Mouse (Mus musculus): ENCODE measurements around the gene Lrr1. TPM values are rescaled to one million over a fixed set of nuclear protein-coding genes. Genes with fewer than 3 reads are reported as not detected.
A peak's percentile ranks its signal among the peaks of the same experiment; 100 is the strongest.
"Not testable (repeated sequence)": the region's sequence is repeated elsewhere in the genome, so short reads cannot be mapped to it uniquely, and the experiment has no call there.

The Lrr1 gene
- polyA plus RNA-seq, 1 experiment from 2014 or later: 4.7 TPM

DNA sequence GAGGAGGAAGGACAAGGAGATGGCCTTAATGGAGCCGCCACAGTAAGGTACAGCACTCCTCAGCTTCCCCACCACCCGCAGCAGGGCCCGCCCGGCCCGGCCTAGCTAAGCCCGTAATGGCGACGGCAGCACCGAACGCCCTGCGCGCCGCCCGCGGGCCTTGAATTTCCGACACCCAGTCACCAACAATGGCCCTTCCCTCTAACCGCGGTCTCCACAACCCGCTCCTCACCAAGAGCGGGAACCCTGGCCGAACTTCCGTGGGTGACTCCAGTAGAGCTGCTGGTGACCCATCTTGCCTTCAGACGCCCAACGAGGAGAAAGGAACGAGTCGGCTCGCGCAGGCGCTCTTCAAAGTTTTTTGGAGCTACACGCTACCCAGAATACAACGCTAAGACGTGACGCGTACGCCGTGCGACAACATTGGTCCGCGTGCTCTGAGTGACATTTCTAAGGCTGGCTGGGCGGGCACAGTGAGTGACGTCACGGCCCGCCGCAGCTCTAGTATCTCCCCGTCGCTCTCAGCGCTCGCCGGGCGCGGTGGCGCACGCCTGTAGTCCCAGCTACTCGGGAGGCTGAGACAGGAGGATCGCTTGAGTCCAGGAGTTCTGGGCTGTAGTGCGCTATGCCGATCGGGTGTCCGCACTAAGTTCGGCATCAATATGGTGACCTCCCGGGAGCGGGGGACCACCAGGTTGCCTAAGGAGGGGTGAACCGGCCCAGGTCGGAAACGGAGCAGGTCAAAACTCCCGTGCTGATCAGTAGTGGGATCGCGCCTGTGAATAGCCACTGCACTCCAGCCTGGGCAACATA is 9.6 kb upstream of the Lrr1 start, which contains the start of gene Rps29:
Rps29 (minus strand) TSS at position 422 of the 813 bp plus-strand sequence.
- H3K27ac ChIP-seq (ENCODE audit: low read depth, low read length): peak within 1 kb of the TSS; percentile 89
- peak; percentile 99 for ATAC-seq
- peaks cover 14% of the 10 kb centered on the region for H3K36me3 ChIP-seq (ENCODE audit: control insufficient read depth, insufficient read depth, low read length)
- H3K9me3 ChIP-seq (ENCODE audit: control insufficient read depth, low read length); H3K27me3 ChIP-seq (replicated peaks; ENCODE audit: control insufficient read depth, insufficient read depth, low read length); H3K4me1 ChIP-seq (ENCODE audit: control insufficient read depth, insufficient read depth, low read depth, low read length): not testable (repeated sequence)
- WGBS: 0% methylated on average over 55 of the region's 68 CpGs
- peak within 1 kb of the TSS; percentile 68 for H3K4me3 ChIP-seq (ENCODE audit: low read length)
- peak within 1 kb of the TSS; percentile 71 for H3K4me2 ChIP-seq (ENCODE audit: low read length)
- peak within 1 kb of the TSS; percentile 87 for H3K9ac ChIP-seq (ENCODE audit: low read depth, low read length)

DNA sequence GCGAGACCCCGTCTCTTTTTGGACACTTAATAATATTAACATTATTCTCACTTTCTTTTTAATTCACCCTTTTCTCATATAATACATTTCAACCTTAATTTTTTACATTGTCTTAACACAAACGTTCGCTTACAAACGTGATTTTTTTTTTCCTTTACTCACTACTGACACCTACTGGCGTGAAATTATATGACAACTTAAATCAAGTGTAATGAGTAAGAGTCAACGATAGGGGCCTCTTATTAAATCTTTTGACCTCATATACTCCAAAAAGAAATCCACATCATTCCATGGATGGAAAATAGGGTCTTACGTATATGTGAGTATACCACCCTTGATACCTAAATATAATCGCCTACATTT is 9.1 kb upstream of the Lrr1 start:
- no peaks in the 10 kb centered on the region for H3K9me3 ChIP-seq (ENCODE audit: control insufficient read depth, low read length)
- peak overlapping the region; percentile 42 for H3K4me2 ChIP-seq (ENCODE audit: low read length)
- no peak for ATAC-seq
- no peaks in the 10 kb centered on the region for H3K27me3 ChIP-seq (replicated peaks; ENCODE audit: control insufficient read depth, insufficient read depth, low read length)
- H3K4me3 ChIP-seq (ENCODE audit: low read length): peak overlapping the region; percentile 22
- 4% methylated on average over 9 of the region's 9 CpGs for WGBS
- peaks cover 7% of the 10 kb centered on the region for H3K4me1 ChIP-seq (ENCODE audit: control insufficient read depth, insufficient read depth, low read depth, low read length)
- peaks cover 14% of the 10 kb centered on the region for H3K36me3 ChIP-seq (ENCODE audit: control insufficient read depth, insufficient read depth, low read length)
- no peak overlapping the region for H3K9ac ChIP-seq (ENCODE audit: low read depth, low read length)
- no peak overlapping the region for H3K27ac ChIP-seq (ENCODE audit: low read depth, low read length)

DNA sequence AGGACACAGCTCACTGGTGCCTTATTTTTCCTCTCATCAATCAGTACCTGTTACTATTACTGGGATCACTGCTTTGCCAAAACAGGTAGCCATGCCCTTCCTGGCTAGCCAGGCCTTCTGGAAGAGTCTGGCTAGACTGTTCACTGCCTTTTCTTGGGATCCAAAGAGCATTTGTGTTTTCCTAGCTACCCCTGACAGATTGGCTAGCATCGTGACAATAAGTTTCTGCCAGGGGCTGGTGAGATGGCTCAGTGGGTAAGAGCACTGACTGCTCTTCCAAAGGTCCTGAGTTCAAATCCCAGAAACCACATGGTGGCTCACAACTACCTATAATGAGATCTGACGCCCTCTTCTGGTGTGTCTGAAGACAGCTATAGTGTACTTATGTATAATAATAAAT is 7.9 kb upstream of the Lrr1 start:
- H3K4me2 ChIP-seq (ENCODE audit: low read length); H3K27me3 ChIP-seq (replicated peaks; ENCODE audit: control insufficient read depth, insufficient read depth, low read length); H3K9ac ChIP-seq (ENCODE audit: low read depth, low read length); ATAC-seq; H3K9me3 ChIP-seq (ENCODE audit: control insufficient read depth, low read length); H3K4me1 ChIP-seq (ENCODE audit: control insufficient read depth, insufficient read depth, low read depth, low read length); H3K4me3 ChIP-seq (ENCODE audit: low read length); H3K27ac ChIP-seq (ENCODE audit: low read depth, low read length): not testable (repeated sequence)
- 82% methylated on average over 2 of the region's 2 CpGs for WGBS
- peaks cover 14% of the 10 kb centered on the region for H3K36me3 ChIP-seq (ENCODE audit: control insufficient read depth, insufficient read depth, low read length)

DNA sequence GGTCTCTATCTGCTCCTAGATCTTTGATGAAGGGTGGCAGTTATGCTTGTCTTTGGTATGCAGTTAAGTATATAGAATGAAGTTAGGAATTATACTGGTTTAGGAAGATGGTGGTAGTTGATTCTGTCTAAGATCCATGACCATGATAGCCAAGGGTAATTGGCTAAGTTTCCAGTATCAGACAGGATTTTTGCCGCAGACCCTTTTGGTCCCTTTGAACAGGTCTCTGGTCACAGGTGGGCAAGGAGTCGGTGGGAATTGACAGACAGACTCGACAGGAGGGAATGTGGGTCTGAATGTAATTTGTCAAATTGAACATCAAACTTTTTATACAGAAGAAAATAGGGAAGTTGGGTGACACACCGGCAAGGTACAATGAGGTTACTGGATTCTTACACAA is 5.0 kb upstream of the Lrr1 start:
- not testable (repeated sequence) for H3K4me3 ChIP-seq (ENCODE audit: low read length); H3K9ac ChIP-seq (ENCODE audit: low read depth, low read length); H3K36me3 ChIP-seq (ENCODE audit: control insufficient read depth, insufficient read depth, low read length); H3K4me1 ChIP-seq (ENCODE audit: control insufficient read depth, insufficient read depth, low read depth, low read length); H3K9me3 ChIP-seq (ENCODE audit: control insufficient read depth, low read length); H3K27me3 ChIP-seq (replicated peaks; ENCODE audit: control insufficient read depth, insufficient read depth, low read length); H3K4me2 ChIP-seq (ENCODE audit: low read length); H3K27ac ChIP-seq (ENCODE audit: low read depth, low read length); ATAC-seq
- 88% methylated on average over 4 of the region's 4 CpGs for WGBS

DNA sequence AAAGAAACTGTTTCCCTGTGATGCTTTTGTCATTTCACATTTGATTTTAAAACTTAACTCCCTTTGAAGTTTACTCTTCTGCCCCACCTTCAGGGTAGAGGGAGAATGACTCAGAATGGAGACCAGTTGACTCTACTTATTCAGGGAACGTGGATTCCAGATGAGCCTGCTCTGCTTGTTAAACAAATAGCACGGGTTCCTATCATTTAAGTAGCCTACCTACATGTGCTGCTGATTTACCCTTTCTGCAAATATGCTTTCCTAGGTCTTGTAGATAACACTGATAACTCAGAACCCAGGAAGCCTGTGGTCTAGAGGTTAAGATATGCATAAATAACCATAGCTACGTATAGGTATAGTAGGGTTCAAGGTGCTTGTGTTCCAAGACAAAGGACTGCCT is 3.7 kb upstream of the Lrr1 start:
- Histone ChIP-seq H3K4me3 (ENCODE audit: low read length) (no peak overlapping the region), H3K36me3 (ENCODE audit: control insufficient read depth, insufficient read depth, low read length) (no peaks in the 10 kb centered on the region), H3K27me3 (replicated peaks; ENCODE audit: control insufficient read depth, insufficient read depth, low read length) (no peaks in the 10 kb centered on the region), H3K27ac (ENCODE audit: low read depth, low read length) (no peak overlapping the region), H3K9ac (ENCODE audit: low read depth, low read length) (no peak overlapping the region), H3K4me2 (ENCODE audit: low read length) (no peak overlapping the region), H3K9me3 (ENCODE audit: control insufficient read depth, low read length) (no peaks in the 10 kb centered on the region), H3K4me1 (ENCODE audit: control insufficient read depth, insufficient read depth, low read depth, low read length) (peaks cover 8% of the 10 kb centered on the region)
- 65% methylated on average over 3 of the region's 3 CpGs for WGBS
- ATAC-seq: no peak

DNA sequence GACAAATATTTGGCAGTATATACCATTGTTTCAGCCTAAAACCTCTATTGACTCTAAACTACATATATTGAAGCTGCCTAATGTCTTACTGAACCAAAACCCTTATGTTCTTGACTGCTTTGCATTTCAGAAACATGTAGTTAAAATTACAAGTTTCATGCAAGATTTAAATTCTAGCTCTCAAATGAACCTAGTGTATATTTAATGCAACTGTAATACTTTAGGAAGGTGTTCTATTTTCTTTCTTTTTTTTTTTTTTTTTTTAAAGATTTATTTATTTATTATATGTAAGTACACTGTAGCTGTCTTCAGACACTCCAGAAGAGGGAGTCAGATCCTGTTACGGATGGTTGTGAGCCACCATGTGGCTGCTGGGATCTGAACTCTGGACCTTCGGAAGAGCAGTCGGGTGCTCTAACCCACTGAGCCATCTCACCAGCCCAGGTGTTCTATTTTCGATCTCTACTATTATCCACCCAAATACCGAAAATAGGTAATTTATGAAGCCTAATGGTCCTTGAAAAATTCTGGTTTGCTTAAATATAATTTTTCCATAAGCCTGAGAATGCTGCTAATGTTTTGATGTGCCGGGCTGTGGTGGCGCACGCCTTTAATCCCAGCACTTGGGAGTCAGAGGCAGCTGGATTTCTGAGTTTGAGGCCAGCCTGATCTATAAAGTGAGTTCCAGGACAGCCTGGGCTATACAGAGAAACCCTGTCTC is 1.6 kb upstream of the Lrr1 start:
- 72% methylated on average over 8 of the region's 8 CpGs for WGBS
- H3K36me3 ChIP-seq (ENCODE audit: control insufficient read depth, insufficient read depth, low read length); H3K27me3 ChIP-seq (replicated peaks; ENCODE audit: control insufficient read depth, insufficient read depth, low read length); H3K9ac ChIP-seq (ENCODE audit: low read depth, low read length); H3K9me3 ChIP-seq (ENCODE audit: control insufficient read depth, low read length); H3K27ac ChIP-seq (ENCODE audit: low read depth, low read length); H3K4me3 ChIP-seq (ENCODE audit: low read length); ATAC-seq; H3K4me1 ChIP-seq (ENCODE audit: control insufficient read depth, insufficient read depth, low read depth, low read length); H3K4me2 ChIP-seq (ENCODE audit: low read length): not testable (repeated sequence)

DNA sequence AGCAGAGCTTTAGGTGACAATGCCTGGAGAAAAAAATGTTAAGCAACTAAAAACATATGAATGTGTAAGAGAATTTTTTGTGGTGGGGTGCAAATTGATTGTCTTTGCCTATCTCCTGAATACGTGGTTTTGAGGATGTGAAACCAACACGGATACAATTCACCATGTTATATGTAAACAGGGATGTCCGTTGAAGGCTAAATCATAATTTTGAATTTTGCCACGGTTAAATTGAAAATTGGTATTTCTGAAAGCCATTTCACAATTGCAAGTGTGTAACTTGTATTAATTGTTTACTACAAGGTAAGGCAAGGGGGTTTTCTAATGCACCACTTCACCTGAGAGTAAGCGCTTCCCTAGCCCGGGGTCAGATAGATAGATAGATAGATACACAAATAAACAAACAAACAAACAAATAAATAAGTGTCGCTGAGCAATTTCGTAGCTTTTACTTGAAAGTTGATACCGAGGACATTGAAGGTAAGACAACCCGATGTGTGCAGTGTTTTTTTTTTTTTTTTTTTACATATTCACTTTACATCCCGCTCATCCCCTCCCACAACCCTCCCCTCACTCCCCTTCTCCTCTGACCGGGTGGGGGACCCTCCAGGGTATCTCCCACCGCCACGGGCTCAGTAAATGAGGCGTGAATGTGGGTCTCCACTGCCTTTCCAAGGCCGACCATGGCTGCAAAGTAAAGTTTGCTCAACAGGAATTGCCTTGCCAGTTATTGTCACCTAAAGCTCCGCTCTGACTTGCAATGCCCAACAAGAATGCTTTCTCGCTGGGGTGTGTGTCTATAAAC is 756 bp upstream of the Lrr1 start:
- peak overlapping the region; percentile 48 for H3K27ac ChIP-seq (ENCODE audit: low read depth, low read length)
- H3K4me2 ChIP-seq (ENCODE audit: low read length): peak overlapping the region; percentile 95
- H3K36me3 ChIP-seq (ENCODE audit: control insufficient read depth, insufficient read depth, low read length): no peaks in the 10 kb centered on the region
- H3K9ac ChIP-seq (ENCODE audit: low read depth, low read length): peak overlapping the region; percentile 74
- peak overlapping the region; percentile 77 for H3K4me3 ChIP-seq (ENCODE audit: low read length)
- peaks cover 8% of the 10 kb centered on the region for H3K4me1 ChIP-seq (ENCODE audit: control insufficient read depth, insufficient read depth, low read depth, low read length)
- no peaks in the 10 kb centered on the region for H3K27me3 ChIP-seq (replicated peaks; ENCODE audit: control insufficient read depth, insufficient read depth, low read length)
- WGBS: 7% methylated on average over 18 of the region's 18 CpGs
- peak; percentile 73 for ATAC-seq
- no peaks in the 10 kb centered on the region for H3K9me3 ChIP-seq (ENCODE audit: control insufficient read depth, low read length)

DNA sequence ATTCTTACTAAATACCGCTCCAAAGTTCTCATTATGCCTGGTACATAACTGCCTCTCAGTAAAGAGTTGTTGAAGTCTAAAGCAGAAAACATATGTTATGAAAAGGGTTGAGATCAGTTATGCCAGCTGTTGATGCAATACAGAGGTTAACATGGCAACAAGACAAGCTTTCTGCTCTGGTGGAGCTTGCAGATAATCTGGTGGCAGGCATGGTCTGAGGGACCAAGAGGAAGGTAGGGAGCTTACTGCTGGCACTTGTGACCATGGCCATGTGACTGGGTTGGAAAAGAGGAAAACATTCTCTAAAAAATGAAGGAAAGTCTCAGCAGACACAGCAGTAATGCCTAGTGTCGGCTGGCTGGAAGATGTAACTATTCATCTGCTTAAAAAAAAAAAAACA is 2.7 kb downstream of the Lrr1 start:
- no peak for ATAC-seq
- H3K27ac ChIP-seq (ENCODE audit: low read depth, low read length): no peak overlapping the region
- no peak overlapping the region for H3K4me3 ChIP-seq (ENCODE audit: low read length)
- no peaks in the 10 kb centered on the region for H3K9me3 ChIP-seq (ENCODE audit: control insufficient read depth, low read length)
- no peaks in the 10 kb centered on the region for H3K36me3 ChIP-seq (ENCODE audit: control insufficient read depth, insufficient read depth, low read length)
- peaks cover 8% of the 10 kb centered on the region for H3K4me1 ChIP-seq (ENCODE audit: control insufficient read depth, insufficient read depth, low read depth, low read length)
- no peaks in the 10 kb centered on the region for H3K27me3 ChIP-seq (replicated peaks; ENCODE audit: control insufficient read depth, insufficient read depth, low read length)
- no peak overlapping the region for H3K9ac ChIP-seq (ENCODE audit: low read depth, low read length)
- WGBS: 94% methylated on average over 2 of the region's 2 CpGs
- no peak overlapping the region for H3K4me2 ChIP-seq (ENCODE audit: low read length)

DNA sequence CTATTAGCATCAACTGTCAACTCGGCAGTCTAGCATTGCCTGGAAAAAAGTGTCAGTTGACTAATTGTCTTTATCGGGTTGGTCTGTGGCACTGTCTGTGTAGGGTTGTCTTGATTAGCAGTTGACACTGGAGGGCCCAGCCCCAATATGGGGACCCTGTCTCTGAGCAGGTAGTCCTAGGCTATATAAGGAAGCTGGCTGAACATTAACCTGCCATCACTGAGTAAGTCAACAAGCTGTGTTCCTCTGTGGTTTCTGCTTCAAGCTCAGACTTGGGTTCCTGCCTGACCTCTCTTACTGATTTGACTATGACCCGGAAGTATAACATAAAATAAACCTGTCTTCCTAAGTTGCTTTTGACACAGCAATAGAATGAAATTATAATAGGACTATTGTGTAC is 7.4 kb downstream of the Lrr1 start:
- ATAC-seq: no peak
- WGBS: 97% methylated on average over 3 of the region's 3 CpGs
- Histone ChIP-seq H3K27ac (ENCODE audit: low read depth, low read length) (no peak overlapping the region), H3K27me3 (replicated peaks; ENCODE audit: control insufficient read depth, insufficient read depth, low read length) (no peaks in the 10 kb centered on the region), H3K4me1 (ENCODE audit: control insufficient read depth, insufficient read depth, low read depth, low read length) (no peaks in the 10 kb centered on the region), H3K9me3 (ENCODE audit: control insufficient read depth, low read length) (no peaks in the 10 kb centered on the region), H3K9ac (ENCODE audit: low read depth, low read length) (no peak overlapping the region), H3K4me3 (ENCODE audit: low read length) (no peak overlapping the region), H3K36me3 (ENCODE audit: control insufficient read depth, insufficient read depth, low read length) (no peaks in the 10 kb centered on the region), H3K4me2 (ENCODE audit: low read length) (no peak overlapping the region)

Measured in hindbrain, embryonic 16.5 days (tissue).